Mouse (Mus musculus) heart, embryonic 12.5 days (tissue): ENCODE measurements around the gene Foxp2. TPM values are rescaled to one million over a fixed set of nuclear protein-coding genes. Genes with fewer than 3 reads are reported as not detected.

Experiments used
- ATAC-seq: fragments of 200-750 bp; cut with Nextera tagmentation; 2 replicates; pipeline ENCODE4 v1.8.0; 2017; ENCODE audit warnings: moderate TSS enrichment, moderate library complexity; ENCODE audit not compliant: insufficient number of reproducible peaks, low FRiP score
- H3K27ac ChIP-seq: fragments of 300-500 bp; sonication (generic); 2 replicates; pipeline ENCODE4 v1.5.1; 2016; ENCODE audit warnings: mild to moderate bottlenecking, moderate library complexity; ENCODE audit not compliant: poor library complexity, severe bottlenecking
- H3K27me3 ChIP-seq: fragments of 300-500 bp; sonication (generic); replicated peaks from 2 replicates; pipeline ENCODE4 v1.6.1; 2016; ENCODE audit warnings: mild to moderate bottlenecking, moderate library complexity
- H3K36me3 ChIP-seq: fragments of 300-500 bp; sonication (generic); 2 replicates; pipeline ENCODE4 v1.6.1; 2016; ENCODE audit warnings: mild to moderate bottlenecking, moderate library complexity
- H3K4me1 ChIP-seq: fragments of 300-500 bp; sonication (generic); replicated peaks from 2 replicates; pipeline ENCODE4 v1.6.1; 2016; ENCODE audit warnings: mild to moderate bottlenecking
- H3K4me2 ChIP-seq: fragments of 300-500 bp; sonication (generic); 2 replicates; pipeline ENCODE4 v1.6.1; 2016; ENCODE audit warnings: mild to moderate bottlenecking, moderate library complexity
- H3K4me3 ChIP-seq: fragments of 300-500 bp; sonication (generic); 2 replicates; pipeline ENCODE4 v1.5.1; 2016; ENCODE audit warnings: mild to moderate bottlenecking
- H3K9ac ChIP-seq: fragments of 300-500 bp; sonication (generic); 2 replicates; pipeline ENCODE4 v1.6.1; 2016; ENCODE audit warnings: mild to moderate bottlenecking, moderate library complexity
- H3K9me3 ChIP-seq: fragments of 300-500 bp; sonication (generic); replicated peaks from 2 replicates; pipeline ENCODE4 v1.6.1; 2016; ENCODE audit warnings: mild to moderate bottlenecking, moderate library complexity
- WGBS: fragments of 180-500 bp; shearing (Covaris S2); methylation state at CpG from one replicate; pipeline ENCODE4 v1.1.7; 2016; 5-methylcytosine and 5-hydroxymethylcytosine counted together
- polyA plus RNA-seq: library from polyadenylated mRNA; unstranded; fragments of >200 nt; fragmentation: Nextera tagmentation; extraction: Ambion mirVana; gene quantifications from 2 replicates; pipeline ENCODE4 v1.2.1, GENCODE M21; 2016

Gene Foxp2
- polyA plus RNA-seq, 1 experiment from 2014 or later, result 14.5 TPM

- WGBS, result 89% methylated on average over 2 of the region's 2 CpGs
- Histone ChIP-seq H3K36me3 (no peaks in the 10 kb centered on the region), H3K27ac (no peak overlapping the region)
Observed at GRCm38 (mm10) chr6:14915066-14915465, 13.9 kb downstream of the Foxp2 start.

DNA sequence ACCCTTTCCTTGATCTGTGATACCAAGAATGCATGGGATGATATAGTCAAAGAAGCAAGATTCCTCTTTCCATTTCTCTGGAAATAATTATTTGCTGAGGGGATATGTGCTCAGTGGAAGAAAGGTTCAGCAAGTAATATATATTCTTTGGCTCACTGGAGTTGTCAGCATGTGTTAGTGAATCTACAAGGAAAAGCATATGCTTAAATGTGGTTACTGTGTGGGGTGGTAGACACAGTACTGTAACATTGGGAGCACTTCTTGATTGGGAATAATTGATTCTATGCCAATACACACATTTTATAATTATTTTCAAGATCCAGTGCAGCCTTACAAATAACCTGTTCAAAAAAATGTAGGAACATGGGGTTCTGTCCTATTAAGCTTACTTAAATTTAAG is 21.6 kb downstream of the Foxp2 start:
- no peaks in the 10 kb centered on the region for H3K9me3 ChIP-seq
- H3K36me3 ChIP-seq, result no peaks in the 10 kb centered on the region
- no peak overlapping the region for H3K27ac ChIP-seq
- H3K9ac ChIP-seq, result no peak overlapping the region
- ATAC-seq, result no peak
- H3K27me3 ChIP-seq, result no peaks in the 10 kb centered on the region
- no peak overlapping the region for H3K4me2 ChIP-seq
- no peaks in the 10 kb centered on the region for H3K4me1 ChIP-seq
- H3K4me3 ChIP-seq, result no peak overlapping the region

More at GRCm38 (mm10) chr6:14915066-14915465, 13.9 kb downstream of the Foxp2 start:
- Histone ChIP-seq H3K4me1 (no peaks in the 10 kb centered on the region), H3K9me3 (no peaks in the 10 kb centered on the region), H3K4me2 (no peak overlapping the region), H3K27me3 (no peaks in the 10 kb centered on the region), H3K4me3 (no peak overlapping the region), H3K9ac (no peak overlapping the region)
- ATAC-seq, result no peak

DNA sequence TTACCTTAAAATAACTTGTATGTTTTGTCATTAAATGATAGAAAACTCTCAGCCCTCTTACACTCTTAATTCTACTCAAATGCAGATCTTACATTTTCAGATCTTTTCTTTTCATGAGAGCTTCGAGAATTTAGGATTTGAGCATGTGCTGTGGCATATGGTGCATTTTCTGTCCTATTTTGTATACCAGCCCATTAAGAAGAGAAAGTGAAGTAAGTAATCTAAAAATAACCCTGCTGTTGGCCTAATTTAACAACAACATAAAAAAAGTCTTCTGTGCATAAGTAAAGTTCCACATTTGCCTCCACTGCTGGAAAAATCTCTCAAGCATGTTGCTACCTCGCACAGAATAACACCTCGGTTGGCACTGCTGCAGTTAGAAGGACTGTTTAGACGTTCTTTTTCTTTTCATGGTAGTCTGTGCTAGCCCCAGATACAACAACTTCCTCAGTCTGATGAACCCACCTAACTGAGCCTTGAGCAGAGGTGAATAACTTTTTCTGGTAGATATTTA is 23.9 kb downstream of the Foxp2 start:
- H3K9ac ChIP-seq, result no peak overlapping the region
- no peak overlapping the region for H3K4me3 ChIP-seq
- no peak overlapping the region for H3K4me2 ChIP-seq
- WGBS, result 77% methylated on average over 4 of the region's 4 CpGs
- ATAC-seq, result no peak
- no peaks in the 10 kb centered on the region for H3K36me3 ChIP-seq
- no peaks in the 10 kb centered on the region for H3K9me3 ChIP-seq
- H3K27me3 ChIP-seq, result no peaks in the 10 kb centered on the region
- H3K4me1 ChIP-seq, result no peaks in the 10 kb centered on the region
- H3K27ac ChIP-seq, result no peak overlapping the region

- ATAC-seq, result no peak
- Histone ChIP-seq H3K4me3 (no peak overlapping the region), H3K4me2 (no peak overlapping the region), H3K9me3 (no peaks in the 10 kb centered on the region), H3K4me1 (no peaks in the 10 kb centered on the region), H3K36me3 (0 out of 2 replicates have a peak, but pooled peaks cover 3% of the 10 kb centered on the region), H3K27ac (no peak overlapping the region), H3K9ac (no peak overlapping the region), H3K27me3 (no peaks in the 10 kb centered on the region)
- 63% methylated on average over 6 of the region's 6 CpGs for WGBS
Observed at GRCm38 (mm10) chr6:14951060-14951459, 49.9 kb downstream of the Foxp2 start.

DNA sequence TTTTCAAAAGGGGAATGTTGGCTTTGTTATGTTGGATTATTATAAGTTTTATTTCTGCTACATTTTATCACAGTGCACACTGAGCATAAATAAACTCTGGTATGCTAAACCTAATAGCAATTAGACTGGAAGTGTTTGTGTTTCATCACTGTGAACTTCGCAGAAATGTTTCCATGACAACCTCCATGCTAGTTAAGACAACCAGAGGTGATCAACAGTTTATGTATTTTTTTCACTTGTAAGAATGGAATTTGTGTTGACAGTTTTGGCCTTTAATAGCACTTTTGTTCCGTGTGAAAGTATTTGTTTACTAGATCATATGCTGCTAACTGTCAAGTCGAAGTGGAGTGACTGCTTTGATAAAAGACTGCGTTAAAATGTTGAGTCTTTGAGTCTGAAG is 51.6 kb downstream of the Foxp2 start:
- Histone ChIP-seq H3K9me3 (no peaks in the 10 kb centered on the region), H3K36me3 (0 out of 2 replicates have a peak, but pooled peaks cover 3% of the 10 kb centered on the region), H3K27ac (no peak overlapping the region), H3K4me1 (no peaks in the 10 kb centered on the region), H3K9ac (no peak overlapping the region), H3K4me2 (no peak overlapping the region), H3K27me3 (no peaks in the 10 kb centered on the region), H3K4me3 (no peak overlapping the region)
- ATAC-seq, result no peak
- 59% methylated on average over 4 of the region's 4 CpGs for WGBS

- 77% methylated on average over 3 of the region's 3 CpGs for WGBS
- no peak for ATAC-seq
- H3K4me2 ChIP-seq, result no peak overlapping the region
- no peaks in the 10 kb centered on the region for H3K27me3 ChIP-seq
- 0 out of 2 replicates have a peak, but pooled peaks cover 4% of the 10 kb centered on the region for H3K9me3 ChIP-seq
- no peaks in the 10 kb centered on the region for H3K36me3 ChIP-seq
- no peak overlapping the region for H3K4me3 ChIP-seq
- H3K4me1 ChIP-seq, result 0 out of 2 replicates have a peak, but pooled peaks cover 2% of the 10 kb centered on the region
- H3K27ac ChIP-seq, result no peak overlapping the region
- H3K9ac ChIP-seq, result no peak overlapping the region
Observed at GRCm38 (mm10) chr6:14977042-14977441, 75.9 kb downstream of the Foxp2 start.

DNA sequence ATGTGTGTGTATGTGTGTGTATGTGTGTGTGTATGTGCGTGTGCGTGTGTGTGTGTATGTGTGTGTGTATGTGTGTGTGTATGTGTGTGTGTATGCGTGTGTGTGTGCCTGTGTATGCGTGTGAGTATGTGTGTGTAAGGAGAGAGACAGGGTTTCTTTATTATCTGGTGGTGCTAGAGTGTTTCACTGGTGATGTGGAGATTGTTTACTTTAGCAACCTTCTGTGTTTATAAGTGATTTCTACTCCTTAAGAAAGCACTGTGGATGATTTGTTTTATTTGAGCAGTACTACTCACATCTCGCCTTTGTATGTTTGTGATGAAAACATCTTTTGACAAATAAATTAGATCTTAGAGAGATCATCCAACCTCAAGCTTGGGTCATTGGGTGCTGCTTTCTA is 77.1 kb downstream of the Foxp2 start:
- WGBS, result 83% methylated on average over 5 of the region's 5 CpGs
- 0 out of 2 replicates have a peak, but pooled peaks cover 4% of the 10 kb centered on the region for H3K9me3 ChIP-seq
- no peaks in the 10 kb centered on the region for H3K27me3 ChIP-seq
- H3K27ac ChIP-seq, result no peak overlapping the region
- H3K4me1 ChIP-seq, result 0 out of 2 replicates have a peak, but pooled peaks cover 2% of the 10 kb centered on the region
- no peak overlapping the region for H3K4me2 ChIP-seq
- no peak for ATAC-seq
- H3K36me3 ChIP-seq, result no peaks in the 10 kb centered on the region
- no peak overlapping the region for H3K9ac ChIP-seq
- H3K4me3 ChIP-seq, result no peak overlapping the region

GRCm38 (mm10) chr6:15008113-15008512 is 107.0 kb downstream of the Foxp2 start:
- no peaks in the 10 kb centered on the region for H3K4me1 ChIP-seq
- 84% methylated on average over 1 of the region's 1 CpGs for WGBS
- H3K36me3 ChIP-seq, result no peaks in the 10 kb centered on the region
- no peak overlapping the region for H3K4me3 ChIP-seq
- no peak overlapping the region for H3K27ac ChIP-seq
- H3K9me3 ChIP-seq, result no peaks in the 10 kb centered on the region
- H3K9ac ChIP-seq, result no peak overlapping the region
- no peaks in the 10 kb centered on the region for H3K27me3 ChIP-seq
- no peak for ATAC-seq
- no peak overlapping the region for H3K4me2 ChIP-seq

GRCm38 (mm10) chr6:15028488-15028887 is 127.3 kb downstream of the Foxp2 start:
- Histone ChIP-seq H3K36me3 (no peaks in the 10 kb centered on the region), H3K4me1 (no peaks in the 10 kb centered on the region), H3K4me2 (no peak overlapping the region), H3K4me3 (no peak overlapping the region), H3K27me3 (no peaks in the 10 kb centered on the region), H3K9ac (no peak overlapping the region), H3K9me3 (no peaks in the 10 kb centered on the region), H3K27ac (no peak overlapping the region)
- ATAC-seq, result no peak
- 74% methylated on average over 3 of the region's 3 CpGs for WGBS

DNA sequence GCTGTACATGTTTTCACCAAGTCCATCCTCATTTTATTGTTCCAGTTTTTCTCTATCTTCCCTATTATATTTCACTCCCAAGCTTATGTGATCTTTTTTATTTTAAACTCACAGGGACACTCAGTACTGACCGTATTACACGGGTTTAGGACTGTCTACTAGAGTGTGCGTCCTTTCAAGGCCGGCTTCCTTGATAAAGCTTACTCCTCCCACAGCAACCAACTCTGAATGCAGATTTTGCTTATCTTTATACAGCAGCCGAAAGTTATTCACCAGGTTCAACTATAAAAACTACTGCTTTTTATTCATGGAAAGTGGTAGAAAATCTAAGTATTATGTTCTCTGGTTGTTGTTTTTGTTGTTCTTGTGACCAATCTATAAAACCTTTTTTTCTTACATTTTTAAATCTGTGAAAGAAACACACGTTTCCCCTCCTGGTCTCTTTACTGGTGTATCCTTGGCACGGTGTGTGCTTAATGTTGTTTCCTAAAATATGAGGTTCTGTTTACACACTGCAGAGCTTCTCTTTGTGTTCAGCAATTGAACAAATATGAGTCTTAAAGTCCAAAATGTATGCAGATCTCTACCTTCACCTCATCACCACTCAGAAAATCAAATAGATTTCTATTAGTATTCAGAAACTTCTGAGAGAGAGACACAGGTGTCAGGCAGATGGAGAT is 128.4 kb downstream of the Foxp2 start:
- Histone ChIP-seq H3K4me1 (no peaks in the 10 kb centered on the region), H3K27me3 (no peaks in the 10 kb centered on the region), H3K9ac (no peak overlapping the region), H3K4me2 (no peak overlapping the region), H3K36me3 (no peaks in the 10 kb centered on the region), H3K9me3 (no peaks in the 10 kb centered on the region), H3K4me3 (no peak overlapping the region), H3K27ac (no peak overlapping the region)
- no peak for ATAC-seq
- WGBS, result 36% methylated on average over 7 of the region's 7 CpGs

DNA sequence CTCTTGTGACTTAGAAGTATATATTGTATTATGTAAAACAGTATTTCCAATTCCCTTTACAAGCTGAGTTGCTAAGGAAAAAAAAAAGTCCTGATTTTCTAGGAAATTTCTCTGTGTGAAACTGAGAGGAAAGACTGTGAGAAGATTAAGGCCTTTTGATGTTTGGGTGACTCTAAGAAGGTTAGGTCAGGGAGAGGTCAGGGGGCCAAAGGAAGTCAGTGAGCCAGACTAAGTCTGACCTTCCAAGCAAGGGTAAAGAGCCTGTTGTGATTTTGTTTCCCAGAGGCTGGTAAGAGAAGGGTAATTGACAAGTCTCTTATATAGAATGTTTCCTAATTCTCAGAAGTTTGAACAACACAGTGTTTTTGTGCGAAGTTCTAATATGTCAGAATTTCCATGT is 162.1 kb downstream of the Foxp2 start:
- Histone ChIP-seq H3K9me3 (no peaks in the 10 kb centered on the region), H3K4me2 (no peak overlapping the region), H3K4me1 (peaks cover 3% of the 10 kb centered on the region; the same call in 1 of the 2 replicates), H3K27ac (no peak overlapping the region), H3K36me3 (no peaks in the 10 kb centered on the region), H3K9ac (no peak overlapping the region), H3K27me3 (no peaks in the 10 kb centered on the region), H3K4me3 (no peak overlapping the region)
- ATAC-seq, result no peak
- 58% methylated on average over 1 of the region's 1 CpGs for WGBS

DNA sequence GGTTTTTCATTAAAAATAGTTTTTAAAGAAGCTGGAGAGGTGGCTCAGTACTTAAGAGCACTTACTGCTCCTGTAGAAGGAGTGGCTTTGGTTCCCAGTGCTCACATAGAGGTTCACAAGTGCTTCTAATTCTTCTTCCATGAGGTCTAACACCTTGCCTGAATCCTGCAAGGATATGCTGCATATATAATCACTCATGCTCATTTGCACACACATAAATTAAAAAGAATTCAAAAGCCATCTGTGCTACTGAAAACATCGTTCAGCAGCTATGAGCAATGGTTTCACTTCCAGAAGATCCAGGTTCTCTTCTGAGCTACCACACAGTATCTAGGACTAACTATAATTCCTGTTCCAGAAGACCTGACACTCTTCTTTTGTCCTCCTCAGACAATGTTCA is 200.4 kb downstream of the Foxp2 start:
- H3K27me3 ChIP-seq, result no peaks in the 10 kb centered on the region
- no peak overlapping the region for H3K9ac ChIP-seq
- 88% methylated on average over 1 of the region's 1 CpGs for WGBS
- H3K9me3 ChIP-seq, result no peaks in the 10 kb centered on the region
- no peak overlapping the region for H3K4me3 ChIP-seq
- no peak overlapping the region for H3K4me2 ChIP-seq
- no peaks in the 10 kb centered on the region for H3K4me1 ChIP-seq
- H3K36me3 ChIP-seq, result no peaks in the 10 kb centered on the region
- H3K27ac ChIP-seq, result no peak overlapping the region
- no peak for ATAC-seq
